Mouse (Mus musculus) c-Kit-positive CD71-positive TER-119-negative erythroid progenitor cells, embryonic 14.5 days (primary cell): ENCODE measurements at regions not wholly inside any gene's neighbourhood (a gene's known extent, or its start where the extent isn't known, plus 50 kb on each side); places are given as distances from the start of the nearest gene placed in this dataset.

ENCODE experiments used
- DNase-seq: peaks from one replicate; pipeline ENCODE4 v3.0.0-alpha.2; 2013; ENCODE audit warnings: low read depth

- DNase-seq = no peak
These were observed 269.2 kb downstream of the Agtpbp1 start for GRCm38 (mm10) chr13:59315811-59316210.

DNA sequence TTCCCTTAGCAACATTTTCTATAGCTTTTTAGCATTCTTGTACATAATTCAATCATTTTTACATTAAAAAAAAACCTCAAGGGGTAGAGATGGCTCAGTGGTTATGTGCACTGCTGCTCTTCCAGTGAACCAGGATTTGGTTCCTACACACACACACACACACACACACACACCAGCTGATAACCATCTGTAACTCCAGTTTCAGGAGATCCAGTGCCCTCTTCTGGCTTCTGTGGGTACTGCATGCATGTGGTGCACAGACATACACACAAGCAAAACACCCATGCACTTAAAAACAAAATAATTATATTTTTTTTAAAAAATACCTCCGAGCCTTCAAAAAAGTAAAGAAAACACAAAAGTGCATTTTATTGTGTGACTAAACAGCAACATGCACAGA lies 270.6 kb downstream of the Agtpbp1 start:
- peak; percentile 3 for DNase-seq

DNA sequence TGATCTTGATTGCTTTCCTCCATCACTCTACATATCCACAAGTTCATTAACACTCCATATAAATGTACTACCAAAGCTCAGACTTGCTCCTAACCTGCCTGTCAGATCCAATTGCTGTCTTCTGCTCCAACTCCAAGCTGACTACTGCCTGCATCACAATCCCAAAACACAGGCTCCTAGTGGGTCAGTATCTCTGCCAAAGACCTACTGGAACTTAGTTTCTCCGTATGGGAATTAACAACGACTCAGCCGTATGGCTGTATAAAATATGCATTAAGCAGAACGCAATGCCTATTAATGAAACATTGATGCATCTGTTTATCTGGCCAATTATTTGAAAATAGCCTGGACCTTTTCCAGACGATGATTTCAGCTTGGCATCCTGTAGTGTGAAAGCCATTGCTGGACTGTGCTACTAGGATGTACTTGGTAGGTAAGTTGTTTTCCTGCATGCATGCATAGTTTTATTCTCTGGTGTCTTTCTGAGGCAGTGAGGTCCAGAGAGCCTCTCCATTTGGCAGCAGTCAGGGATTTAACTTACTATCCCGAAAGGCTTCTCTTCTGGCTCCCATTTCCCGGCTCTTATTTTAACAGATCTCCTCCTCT lies 271.2 kb downstream of the Agtpbp1 start:
- DNase-seq = no peak

GRCm38 (mm10) chr13:59292905-59293304 lies 292.1 kb downstream of the Agtpbp1 start:
- no peak for DNase-seq

GRCm38 (mm10) chr13:59289127-59289526 lies 295.9 kb downstream of the Agtpbp1 start:
- no peak for DNase-seq

GRCm38 (mm10) chr13:59281199-59281598 lies 303.8 kb downstream of the Agtpbp1 start:
- no peak for DNase-seq

GRCm38 (mm10) chr13:59279136-59279535 lies 305.9 kb downstream of the Agtpbp1 start:
- no peak for DNase-seq

GRCm38 (mm10) chr13:59271661-59272060 lies 313.4 kb downstream of the Agtpbp1 start:
- no peak for DNase-seq

GRCm38 (mm10) chr13:59266854-59267253 lies 318.2 kb downstream of the Agtpbp1 start:
- DNase-seq = no peak

- DNase-seq = no peak
These were observed 320.9 kb downstream of the Agtpbp1 start for GRCm38 (mm10) chr13:59264126-59264525.

- DNase-seq = no peak
These were observed 323.1 kb downstream of the Agtpbp1 start for GRCm38 (mm10) chr13:59261924-59262323.

GRCm38 (mm10) chr13:59255798-59256435 lies 329.1 kb downstream of the Agtpbp1 start:
- DNase-seq = no peak

GRCm38 (mm10) chr13:59253667-59254558 lies 331.1 kb downstream of the Agtpbp1 start:
- no peak for DNase-seq

DNA sequence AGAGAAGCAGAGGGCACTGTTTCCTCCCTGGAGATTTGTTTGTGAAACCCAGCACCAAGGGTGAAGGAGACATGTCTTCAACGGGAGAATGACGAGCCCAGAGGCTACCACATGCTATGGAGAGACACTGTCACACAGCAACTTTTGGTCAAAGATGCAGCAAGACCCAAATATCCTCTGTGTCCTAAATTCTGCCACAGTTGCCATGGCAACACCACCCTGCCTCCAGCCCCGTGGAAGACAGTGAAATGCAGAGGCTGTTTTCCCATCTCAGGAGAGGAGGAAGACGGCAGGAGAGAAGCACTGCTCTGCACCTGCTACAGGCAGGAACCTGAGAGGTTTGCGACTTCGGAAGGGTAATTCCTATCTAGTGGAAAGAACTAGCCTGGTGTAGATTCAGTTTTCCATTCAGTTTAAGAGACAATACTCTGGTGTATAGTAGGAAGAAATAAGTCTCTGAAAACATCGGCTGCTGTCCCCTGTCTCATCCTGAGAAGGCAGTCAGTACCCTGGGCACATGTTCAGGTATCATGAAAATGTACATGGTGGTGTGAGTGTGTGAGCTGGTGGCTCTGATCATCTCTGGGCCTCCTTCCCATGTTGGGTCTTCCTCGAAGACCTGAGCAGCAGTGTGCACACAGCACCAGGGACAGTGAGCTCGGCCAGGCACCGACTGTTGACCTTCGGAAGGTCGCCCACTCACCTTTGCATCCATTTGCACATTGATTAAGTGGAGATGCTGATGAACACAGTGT lies 333.6 kb downstream of the Agtpbp1 start:
- DNase-seq = no peak

GRCm38 (mm10) chr13:59248411-59248810 lies 336.6 kb downstream of the Agtpbp1 start:
- no peak for DNase-seq

DNA sequence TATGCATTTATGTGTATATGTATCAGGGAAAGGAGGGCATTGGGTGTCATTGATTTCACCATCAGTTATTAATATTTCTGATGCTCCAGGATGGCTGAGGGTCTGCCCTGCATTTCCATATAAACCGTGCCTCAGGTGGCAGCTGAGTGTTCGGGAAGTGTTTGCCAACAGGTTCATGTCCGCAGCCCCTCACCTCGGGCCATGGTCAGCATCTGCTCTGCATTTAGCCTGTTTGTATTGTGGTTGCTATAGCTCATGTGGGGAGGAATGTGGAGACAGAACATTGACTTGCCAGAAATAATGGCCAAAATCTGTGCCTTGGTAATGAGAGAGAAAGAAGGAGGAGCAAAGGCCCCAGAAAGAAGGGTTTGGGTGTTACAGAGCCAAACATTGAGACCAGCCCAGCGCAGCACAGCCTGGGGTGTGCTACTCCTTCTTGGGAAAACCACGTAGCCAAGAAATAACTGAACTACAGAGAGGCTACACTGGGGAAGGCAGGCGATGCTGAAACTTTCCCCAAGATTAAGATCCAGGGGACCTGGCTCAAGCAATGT lies 338.0 kb downstream of the Agtpbp1 start:
- DNase-seq = no peak

DNA sequence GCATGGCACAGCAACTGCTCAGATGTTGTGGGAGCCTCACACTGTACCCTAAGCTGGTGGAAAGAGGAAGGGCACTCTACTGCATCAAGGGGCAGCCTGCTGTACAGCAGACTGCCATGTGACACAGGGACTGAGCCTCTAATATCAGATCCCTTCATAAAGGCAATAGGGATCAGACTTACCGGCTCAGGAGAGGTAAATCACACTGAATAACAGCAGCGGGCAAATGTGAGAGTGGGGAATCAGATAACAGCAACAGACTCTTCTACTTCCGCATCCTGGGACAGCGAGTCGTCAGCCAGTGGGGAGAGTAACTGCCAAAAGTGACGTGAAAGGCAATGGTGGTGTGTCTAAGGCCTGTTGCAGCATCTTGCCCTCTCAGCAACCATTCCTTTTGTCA lies 339.0 kb downstream of the Agtpbp1 start:
- DNase-seq = no peak

- no peak for DNase-seq
These were observed 340.4 kb downstream of the Agtpbp1 start for GRCm38 (mm10) chr13:59244622-59245021.

DNA sequence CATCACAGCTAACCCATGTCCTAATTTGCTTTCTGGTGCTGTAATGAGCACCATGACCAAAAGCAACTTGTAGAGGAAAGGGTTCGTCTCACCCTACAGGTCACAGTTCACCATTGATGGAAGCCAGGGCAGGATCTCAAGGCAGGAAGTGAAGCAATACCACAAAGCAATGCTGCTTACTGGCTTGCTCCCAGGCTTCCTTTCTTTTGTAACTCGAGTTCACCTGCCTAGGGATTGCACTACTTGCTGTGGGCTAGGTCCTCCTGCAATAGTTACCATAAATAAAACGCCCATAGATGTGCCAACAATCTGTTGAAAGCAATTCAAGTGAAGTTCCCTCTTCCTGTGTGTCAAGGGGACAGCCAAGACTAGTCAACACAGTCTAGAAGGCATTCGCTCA lies 342.4 kb downstream of the Agtpbp1 start:
- DNase-seq = no peak

- DNase-seq = no peak
These were observed 346.3 kb downstream of the Agtpbp1 start for GRCm38 (mm10) chr13:59238696-59239095.

DNA sequence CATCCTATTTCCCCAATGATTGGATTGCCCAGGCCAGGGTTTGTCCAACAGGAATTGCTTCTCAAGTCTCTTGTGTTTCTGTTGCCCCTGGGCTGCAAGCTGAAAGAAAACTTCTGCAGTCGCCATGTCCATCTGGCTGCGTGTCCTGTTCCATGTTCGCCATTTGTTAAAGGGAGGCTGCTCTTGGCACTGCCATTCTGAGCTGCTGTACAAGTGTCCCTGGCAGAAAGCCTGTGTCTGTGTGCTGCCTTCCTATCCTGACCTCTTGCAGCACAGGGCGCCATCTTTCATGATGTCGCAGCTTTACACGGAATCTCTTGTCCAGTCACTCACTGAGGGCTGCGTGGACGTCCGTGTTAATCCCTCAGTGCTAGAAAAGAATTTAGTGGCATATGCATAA lies 349.2 kb downstream of the Agtpbp1 start:
- DNase-seq = no peak

DNA sequence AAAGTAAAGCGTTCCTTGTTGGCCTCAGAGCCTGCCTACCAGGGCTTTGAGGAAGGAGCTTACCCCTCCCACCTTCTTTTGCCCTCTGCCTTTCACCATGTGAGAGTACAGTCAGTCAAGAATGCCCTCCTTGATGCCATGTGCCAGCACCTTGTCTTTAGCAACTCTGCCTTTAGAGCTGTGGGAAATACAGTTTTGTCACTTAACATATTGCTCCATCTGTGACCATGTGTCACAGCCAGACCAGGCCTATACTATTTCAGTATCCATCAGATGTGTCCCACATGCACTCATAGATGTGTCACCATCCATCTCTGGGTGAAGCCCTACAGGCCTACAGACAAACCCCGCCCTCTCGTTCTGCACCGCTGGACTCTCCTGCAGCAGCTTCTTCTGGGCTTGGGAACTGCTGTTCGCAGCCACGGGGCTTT lies 355.9 kb downstream of the Agtpbp1 start:
- no peak for DNase-seq
